Mouse (Mus musculus) CD4-positive, CD25-positive, alpha-beta regulatory T cell, adult 4 months (primary cell): ENCODE measurements at regions not wholly inside any gene's neighbourhood (a gene's known extent, or its start where the extent isn't known, plus 50 kb on each side); places are given as distances from the start of the nearest gene placed in this dataset.

Source experiments
- ATAC-seq: one replicate; pipeline ENCODE4 v1.8.0; 2017

DNA sequence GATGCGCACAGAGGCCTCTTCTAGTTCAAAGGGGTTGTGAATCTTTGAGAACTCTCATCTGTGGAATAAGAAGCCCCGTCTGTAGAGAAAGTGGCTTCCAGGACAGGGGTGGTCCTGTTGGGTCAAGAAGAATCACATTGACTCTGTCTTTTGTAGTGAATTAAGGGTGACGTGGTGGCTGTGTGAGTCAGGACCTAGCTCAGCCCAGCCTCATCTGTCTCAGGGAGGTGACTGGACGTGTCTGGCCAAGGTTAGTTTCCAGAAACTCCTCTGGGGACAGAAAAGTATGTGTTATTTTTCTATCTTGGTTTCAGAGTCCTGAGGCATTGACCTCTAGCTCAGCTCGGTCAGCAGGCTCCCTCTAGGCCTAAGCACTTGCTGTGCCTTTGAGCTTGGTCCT, 73.3 kb upstream of the Lep start:
- ATAC-seq = no peak

DNA sequence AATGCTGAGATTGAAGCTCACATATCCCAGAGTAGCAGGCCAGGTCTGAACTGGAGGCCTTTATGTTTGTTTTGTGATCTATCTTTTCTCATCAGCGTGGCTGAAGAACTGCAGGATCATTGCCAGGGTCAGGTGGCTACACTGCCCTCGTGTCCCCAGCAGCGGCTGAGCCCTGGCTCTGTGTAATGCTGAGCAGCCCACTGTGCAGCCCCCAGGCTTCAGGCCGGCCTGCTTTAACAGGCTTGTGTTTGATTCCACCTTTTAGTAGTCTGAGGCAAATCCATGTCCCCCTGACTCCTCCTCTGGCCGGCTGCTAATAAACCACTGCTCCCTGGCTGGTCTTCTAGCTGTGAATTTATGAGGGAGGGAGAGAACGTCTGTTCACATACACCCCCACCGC, 72.6 kb upstream of the Lep start:
- no peak for ATAC-seq

DNA sequence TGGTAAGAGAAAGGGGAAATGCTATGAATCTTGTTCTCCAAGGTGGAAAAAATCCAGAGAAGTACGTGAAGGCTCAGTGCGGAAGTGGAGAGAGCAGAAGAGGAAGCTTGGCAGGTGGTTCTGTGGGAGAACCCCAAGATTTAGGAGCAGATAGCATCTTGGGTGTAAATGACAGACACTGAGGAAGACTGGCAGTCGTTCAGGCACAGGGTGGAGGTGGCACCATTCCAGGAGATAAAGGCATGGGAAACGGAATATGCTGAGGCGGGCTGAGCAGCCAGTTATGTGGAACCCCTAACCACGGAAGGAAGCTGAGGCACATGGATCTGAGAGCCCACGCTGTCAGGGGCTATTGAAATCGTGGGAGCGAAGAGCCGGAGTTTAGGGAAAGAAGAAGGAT, 70.6 kb upstream of the Lep start:
- no peak for ATAC-seq

DNA sequence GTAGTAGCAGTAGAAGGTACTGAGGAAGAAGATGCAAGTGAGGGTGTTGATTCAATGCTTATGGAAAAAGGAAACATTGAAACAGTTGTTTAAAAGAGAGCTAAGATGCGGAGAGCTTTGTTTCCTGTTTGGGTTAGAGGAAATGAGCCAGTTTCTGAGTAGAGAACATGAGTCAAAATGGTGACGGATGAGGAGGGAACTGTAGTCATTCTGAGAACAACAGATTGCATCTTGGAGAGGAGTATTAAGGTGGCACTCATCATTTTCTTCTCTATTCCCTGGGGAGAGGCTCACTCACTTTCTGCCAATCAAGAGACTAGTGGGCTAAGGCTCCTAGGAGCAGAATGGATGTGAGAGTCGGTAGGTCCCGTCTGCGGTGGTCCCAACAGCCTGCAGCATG, 69.8 kb upstream of the Lep start:
- ATAC-seq = peak; percentile 64

GRCm38 (mm10) chr6:28994481-28994880, 65.5 kb upstream of the Lep start:
- ATAC-seq = no peak

- no peak for ATAC-seq
Measured at GRCm38 (mm10) chr6:28995701-28996100, 64.3 kb upstream of the Lep start.

DNA sequence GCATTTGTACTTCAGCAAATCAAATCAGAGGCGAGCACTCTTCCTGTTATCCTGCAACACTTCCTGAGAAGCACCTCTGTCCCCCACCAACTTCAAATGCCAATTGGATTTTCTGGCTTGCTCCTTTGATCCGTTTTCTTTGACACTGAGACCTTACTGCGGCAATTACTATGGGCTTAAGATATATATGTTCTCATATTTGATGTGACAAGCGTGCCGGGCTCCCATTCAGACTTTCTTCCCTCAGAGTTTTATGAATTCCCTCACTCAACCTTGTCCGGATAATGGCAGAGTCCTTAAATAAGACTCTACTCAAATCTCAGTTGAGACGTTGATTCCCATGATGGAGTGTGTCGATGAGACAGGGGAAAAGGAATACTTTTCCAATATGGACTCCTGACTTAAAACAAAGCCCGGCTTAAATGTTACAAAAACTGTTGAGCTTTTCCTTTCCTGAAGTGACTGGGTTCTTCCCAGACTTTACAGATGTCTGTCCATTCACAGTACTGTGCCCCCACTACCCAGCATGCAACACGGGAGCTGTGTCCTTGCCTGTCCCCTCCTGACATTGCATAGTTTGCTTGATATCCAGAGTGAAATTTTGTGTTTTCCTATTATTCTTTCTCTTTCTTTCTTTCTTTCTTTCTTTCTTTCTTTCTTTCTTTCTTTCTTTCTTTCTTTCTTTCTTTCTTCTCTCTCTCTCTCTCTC, 60.5 kb upstream of the Lep start:
- ATAC-seq = no peak

DNA sequence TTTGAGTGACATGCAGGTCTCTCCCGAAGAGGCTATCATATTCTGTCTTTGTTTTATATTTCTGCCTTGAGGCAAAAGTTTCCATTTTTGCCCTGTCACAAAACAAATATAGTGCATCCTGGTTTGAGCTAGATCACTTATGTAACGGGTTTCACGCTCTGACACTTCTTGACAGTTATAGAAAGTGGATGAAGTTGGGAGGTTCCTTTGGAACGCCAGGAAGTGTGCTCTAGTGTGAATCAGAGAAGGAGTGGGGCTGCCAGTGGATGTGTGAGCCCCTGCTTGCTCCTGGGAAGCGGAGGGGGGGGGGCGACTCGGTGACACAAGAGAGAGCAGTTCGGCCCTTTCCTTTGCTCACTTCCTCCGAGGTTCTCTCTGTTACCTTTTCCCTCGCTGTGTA, 57.9 kb upstream of the Lep start:
- no peak for ATAC-seq

GRCm38 (mm10) chr6:29002811-29003210, 57.2 kb upstream of the Lep start:
- ATAC-seq = no peak

GRCm38 (mm10) chr6:29005803-29006202, 54.2 kb upstream of the Lep start:
- ATAC-seq = no peak
